Mouse (Mus musculus) heart, adult 8-10 months (tissue): ENCODE data around the gene Thumpd1. TPM values are rescaled to one million over a fixed set of nuclear protein-coding genes. Genes with fewer than 3 reads are reported as not detected.

Experiments
- DNase-seq: peaks from one replicate; pipeline ENCODE4 v3.0.0; 2022; ENCODE audit warnings: low spot score
- total RNA-seq, 4 experiments: library from RNA; stranded (reverse); gene quantifications; 2 replicates each; pipeline ENCODE4 v1.2.4; 2022

Gene Thumpd1
- total RNA-seq, 4 experiments from 2014 or later: 14.9 to 18.8 (median 17.2) TPM

- DNase-seq: no peak
These were observed 49.7 kb downstream of the Thumpd1 start for GRCm38 (mm10) chr7:119670925-119671324.

- no peak for DNase-seq
These were observed 50.2 kb downstream of the Thumpd1 start for GRCm38 (mm10) chr7:119670395-119670794.

DNA sequence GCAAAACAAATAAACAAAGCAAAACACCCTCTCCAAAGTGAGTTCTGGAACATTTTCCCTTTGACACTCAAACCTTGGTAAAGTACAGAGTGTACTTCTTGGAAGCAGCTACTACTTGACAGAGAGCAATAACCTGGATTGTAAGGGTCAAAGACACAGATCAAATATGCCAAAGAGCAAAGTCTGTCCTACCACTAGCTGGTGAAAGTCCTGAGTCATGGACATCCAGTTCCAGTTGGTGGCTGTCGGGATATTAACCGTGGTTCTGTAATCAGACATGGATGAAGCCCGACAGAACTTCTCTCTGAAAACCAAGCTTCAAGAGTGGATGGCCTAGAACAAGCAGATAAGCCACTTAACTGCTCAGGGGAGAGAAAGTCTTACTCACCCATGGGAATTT lies 52.7 kb downstream of the Thumpd1 start:
- DNase-seq: no peak

Other genes starting within 250 kb of the Thumpd1 start
- gene Umod, start 241.5 kb downstream of the Thumpd1 start, total RNA-seq: not detected
- gene Acsm5, start 201.3 kb downstream of the Thumpd1 start, total RNA-seq: 10 to 100 TPM; 17.1 to 31.6 (median 30.0) TPM
- under 1 TPM in 1 of 4 experiments, not detected in 3; 0.12 TPM for gene Pdilt, start 197.3 kb downstream of the Thumpd1 start, total RNA-seq
- not detected for gene Acsm2, start 166.5 kb downstream of the Thumpd1 start, total RNA-seq
- not detected for gene Acsm1, start 113.8 kb downstream of the Thumpd1 start, total RNA-seq
- gene Acsm4, start 30.8 kb downstream of the Thumpd1 start, total RNA-seq: not detected
- gene Acsm3, start 40.1 kb upstream of the Thumpd1 start, total RNA-seq: under 1 TPM; 0.20 to 0.47 (median 0.32) TPM
- 1 to 10 TPM; 1.1 to 3.3 (median 2.4) TPM for gene Rexo5, start 73.2 kb upstream of the Thumpd1 start, total RNA-seq
- 1 to 10 TPM; 1.4 to 2.8 (median 2.1) TPM for gene Eri2, start 73.3 kb upstream of the Thumpd1 start, total RNA-seq
- 10 to 100 TPM in 2 of 4 experiments, 1 to 10 TPM in 2; 9.1 to 10.7 (median 10.0) TPM for gene Lyrm1, start 175.1 kb upstream of the Thumpd1 start, total RNA-seq
- gene Dcun1d3, start 175.5 kb upstream of the Thumpd1 start, total RNA-seq: 10 to 100 TPM in 3 of 4 experiments, 1 to 10 TPM in 1; 9.4 to 16.1 (median 14.2) TPM